Mouse (Mus musculus): Measurements from ENCODE around the gene Ufl1. TPM values are rescaled to one million over a fixed set of nuclear protein-coding genes. Genes with fewer than 3 reads are reported as not detected.

Gene Ufl1
- total RNA-seq, 1 experiment from 2014 or later = 27.3 TPM

Other genes with a start within 250 kb of the Ufl1 start
- not detected in 2 replicates for gene Fhl5, start 38.9 kb downstream of the Ufl1 start, total RNA-seq (2017)